Mouse (Mus musculus) ES-E14 (cell line): Measurements from ENCODE around the gene Slc25a36.

Source experiments
- MAFK ChIP-seq: IDR thresholded peaks from 2 replicates; pipeline ENCODE4 v1.6.1; 2014; ENCODE audit warnings: mild to moderate bottlenecking, low read depth, low read length, inconsistent platforms; ENCODE audit not compliant: insufficient read depth
- ZC3H11A ChIP-seq: IDR thresholded peaks from 2 replicates; pipeline ENCODE4 v1.6.1; 2012; ENCODE audit warnings: low read depth, mild to moderate bottlenecking, inconsistent platforms, low read length, borderline replicate concordance

DNA sequence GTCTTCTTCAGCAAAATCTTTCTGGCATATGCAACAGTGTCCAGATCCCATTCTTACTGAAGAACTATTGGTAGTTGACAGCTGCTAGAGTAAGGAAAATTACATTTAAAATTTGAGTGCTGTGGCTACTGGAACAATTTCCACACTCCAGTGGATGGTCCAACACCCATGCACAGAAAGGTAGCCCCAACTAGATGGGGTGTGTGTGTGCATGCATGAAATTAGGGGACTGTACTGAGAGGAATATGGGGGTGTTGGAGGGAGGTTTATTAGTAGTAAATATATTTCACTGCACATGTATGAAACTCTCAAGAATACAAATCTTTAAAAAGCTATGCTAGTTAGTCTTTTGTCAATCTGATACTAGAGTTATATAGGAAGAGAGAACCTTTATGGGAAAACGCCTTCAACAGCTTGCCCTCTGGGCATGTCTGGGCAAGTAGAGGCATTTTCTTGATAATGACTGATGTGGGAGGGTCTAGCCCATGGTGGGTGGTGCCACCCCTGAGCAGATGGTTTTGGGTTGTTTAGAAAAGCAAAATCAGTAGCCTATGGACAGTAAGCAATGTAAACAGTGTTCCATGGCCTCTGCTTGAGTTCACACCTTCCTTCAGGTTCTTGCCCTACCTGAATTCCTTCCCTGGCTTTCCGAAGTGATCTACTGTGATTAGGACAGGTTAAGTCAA, 7.4 kb downstream of the Slc25a36 start:
- TF ChIP-seq ZC3H11A (no peak), MAFK (no peak)
